Mouse (Mus musculus) kidney, postnatal 25 days (tissue): ENCODE measurements at regions not wholly inside any gene's neighbourhood (a gene's known extent, or its start where the extent isn't known, plus 50 kb on each side); places are given as distances from the start of the nearest gene placed in this dataset.

Experiments
- DNase-seq, 2 experiments: peaks; one replicate each; pipeline ENCODE4 v3.0.0; 2021; ENCODE audit warnings: mixed read lengths in 2 of 2

DNA sequence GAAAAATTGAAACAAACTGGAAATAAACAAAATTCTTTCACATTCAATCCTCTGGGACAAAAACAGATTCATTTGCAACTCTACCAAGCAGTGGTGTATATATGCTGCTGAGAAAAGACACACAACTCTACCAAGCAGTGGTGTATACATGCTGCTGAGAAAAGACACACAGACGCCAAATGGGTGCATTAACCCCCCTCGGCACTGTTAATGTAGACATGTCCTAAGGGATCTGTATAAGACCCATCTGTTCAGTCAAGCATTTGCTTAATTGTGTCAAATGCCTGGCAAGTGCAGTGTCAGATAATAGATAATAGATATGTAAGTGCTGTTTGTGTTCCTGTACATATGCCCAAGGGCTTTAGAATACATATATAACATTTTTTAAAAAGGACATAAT lies 1035.2 kb upstream of the B3galt2 start:
- no peak for DNase-seq

DNA sequence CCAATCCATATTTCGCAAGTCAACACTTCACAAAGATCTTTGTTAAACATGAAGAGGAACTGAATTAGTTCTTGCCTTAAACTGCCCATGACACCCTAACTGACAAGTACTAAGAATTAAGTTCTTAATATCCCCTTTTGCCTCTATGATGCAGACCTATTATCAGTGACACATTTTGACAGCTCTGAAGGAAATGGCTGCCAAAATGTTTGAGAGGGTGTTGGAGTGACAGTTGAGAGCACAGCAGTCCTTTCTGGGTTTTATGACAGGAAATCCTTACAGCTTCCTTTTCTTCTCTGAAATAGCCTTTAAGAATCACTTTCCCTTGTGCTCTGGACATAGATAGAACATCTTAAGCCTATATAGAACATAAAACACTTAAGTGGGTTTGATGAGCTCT lies 1034.4 kb upstream of the B3galt2 start:
- DNase-seq: no peak

DNA sequence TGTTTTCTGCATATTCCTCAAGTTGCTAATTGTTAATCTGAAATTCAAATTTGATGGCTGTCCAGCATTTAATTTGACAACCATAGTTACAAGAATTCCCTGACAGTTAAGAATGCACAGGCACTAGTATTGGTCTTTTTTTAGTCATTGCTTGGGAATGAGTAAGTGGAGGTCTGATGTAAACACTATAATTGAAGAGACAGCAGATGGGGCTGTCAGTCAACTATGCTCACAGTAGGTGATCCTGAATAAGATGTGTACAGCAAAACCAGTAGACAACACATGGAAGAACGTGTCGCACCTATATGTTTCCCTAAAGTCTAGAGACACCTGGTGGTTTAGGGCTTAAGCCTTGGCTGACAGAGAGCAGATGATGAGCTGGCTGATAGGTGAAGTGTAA lies 1019.0 kb upstream of the B3galt2 start:
- no peak for DNase-seq

DNA sequence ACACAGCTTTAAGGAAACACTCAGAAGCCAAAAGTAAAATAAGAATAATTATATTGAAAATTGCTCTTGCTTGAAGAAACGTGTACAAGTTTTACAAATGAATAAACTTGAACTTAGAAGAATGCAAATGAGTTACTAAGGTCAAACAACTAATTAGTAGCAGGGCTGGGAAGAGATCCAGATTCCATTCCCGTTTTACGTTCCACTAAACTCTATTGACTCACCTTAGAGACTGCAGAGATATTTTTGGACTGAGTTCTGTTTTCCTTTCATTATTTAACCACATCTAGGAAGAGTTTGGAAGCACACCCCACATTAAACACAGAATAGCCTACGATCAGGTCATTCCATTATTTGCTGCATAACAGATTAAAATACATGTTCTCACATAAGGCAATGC lies 1016.2 kb upstream of the B3galt2 start:
- DNase-seq: peak in 1 of 2 experiments; percentile 65

DNA sequence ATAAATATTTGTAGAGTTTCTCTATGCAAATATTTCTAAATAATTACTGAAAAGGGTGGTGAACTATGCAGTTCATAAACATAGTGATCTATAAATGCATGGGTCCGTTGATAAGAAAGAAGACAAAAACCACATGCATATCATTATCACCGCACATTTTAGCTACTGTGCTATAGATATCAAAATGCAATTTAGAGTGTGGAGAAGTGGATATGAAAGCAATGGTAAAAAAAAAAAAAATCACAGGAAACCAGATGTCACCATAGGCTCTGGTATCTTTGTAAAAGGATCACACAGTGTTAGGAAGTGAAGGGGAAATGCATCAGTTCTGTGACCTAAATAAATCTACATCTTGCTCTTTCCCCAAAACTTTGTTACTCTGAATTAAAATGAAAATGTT lies 985.2 kb upstream of the B3galt2 start:
- no peak for DNase-seq

DNA sequence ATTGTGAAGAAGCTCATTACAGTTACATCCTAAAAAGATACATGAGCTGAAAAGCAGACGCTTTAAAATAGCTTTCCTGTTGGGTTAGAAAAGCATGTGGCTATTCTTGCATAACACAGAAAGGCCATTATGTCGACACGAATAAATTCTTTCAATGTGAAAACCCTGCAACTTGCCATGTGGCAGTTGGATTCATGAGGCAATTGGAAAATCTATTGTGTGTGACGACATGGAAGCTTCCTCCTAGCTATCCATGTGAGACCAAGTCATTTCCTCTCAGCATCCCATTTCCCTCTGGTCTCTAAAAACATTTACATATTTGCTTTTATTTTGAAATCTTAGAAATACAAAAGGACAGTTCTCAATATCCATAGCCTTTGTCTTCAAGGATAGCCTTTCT lies 975.2 kb upstream of the B3galt2 start:
- DNase-seq: no peak

DNA sequence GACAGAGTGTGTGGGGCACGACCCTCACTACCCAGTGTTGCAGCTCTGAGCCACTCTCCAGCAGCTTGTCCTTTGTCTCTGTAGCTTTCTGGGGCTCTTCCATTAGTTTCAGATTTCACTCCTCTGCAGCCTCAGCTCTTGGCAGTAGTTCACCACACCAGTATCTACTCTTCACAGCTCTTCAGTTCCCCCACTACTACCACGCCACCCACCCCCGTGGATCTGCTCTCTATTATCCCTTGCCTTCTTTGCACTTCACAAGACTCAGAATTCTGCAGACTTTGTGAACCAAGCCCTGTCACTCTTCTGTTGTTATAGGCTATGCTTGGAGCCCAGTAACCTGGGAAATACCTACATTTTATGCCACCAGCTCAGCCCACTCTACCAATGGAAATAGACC lies 960.5 kb upstream of the B3galt2 start:
- no peak for DNase-seq

DNA sequence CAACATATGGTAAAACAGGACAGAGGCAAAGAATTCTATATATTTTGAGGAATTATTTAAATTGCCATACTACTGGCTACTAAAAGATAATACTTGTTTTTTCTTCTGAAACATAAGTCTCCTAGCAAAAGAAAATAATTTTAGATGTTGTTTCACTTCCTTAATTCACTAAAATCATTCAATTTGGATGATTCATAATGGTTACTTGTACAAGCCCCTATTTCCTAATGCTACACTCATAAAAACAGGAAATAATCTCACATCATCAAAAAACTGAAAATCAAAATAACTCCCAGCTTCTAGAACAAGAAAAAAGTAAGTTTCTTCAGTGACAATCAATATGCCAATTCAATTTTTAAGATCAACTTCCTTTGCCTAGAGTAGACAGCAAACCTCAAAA lies 951.6 kb upstream of the B3galt2 start:
- DNase-seq: no peak

DNA sequence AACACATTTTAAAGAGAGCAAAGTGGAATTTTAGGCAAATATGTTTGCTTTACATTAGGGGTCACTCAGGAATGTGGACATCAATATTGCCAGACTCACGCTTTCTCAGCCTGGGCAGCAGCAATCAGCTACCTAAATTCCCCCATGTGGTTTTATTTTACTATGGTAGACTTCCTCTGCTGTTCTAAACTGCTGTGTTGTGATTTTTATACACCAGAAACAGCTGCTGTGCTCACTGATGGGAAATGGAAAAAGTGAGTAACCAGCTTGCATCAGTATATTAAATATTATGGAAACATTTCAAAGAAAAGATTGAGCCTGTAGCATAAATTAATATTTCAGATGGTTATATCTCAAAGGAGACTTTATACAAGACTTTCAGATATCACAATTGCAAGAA lies 945.3 kb upstream of the B3galt2 start:
- no peak for DNase-seq

DNA sequence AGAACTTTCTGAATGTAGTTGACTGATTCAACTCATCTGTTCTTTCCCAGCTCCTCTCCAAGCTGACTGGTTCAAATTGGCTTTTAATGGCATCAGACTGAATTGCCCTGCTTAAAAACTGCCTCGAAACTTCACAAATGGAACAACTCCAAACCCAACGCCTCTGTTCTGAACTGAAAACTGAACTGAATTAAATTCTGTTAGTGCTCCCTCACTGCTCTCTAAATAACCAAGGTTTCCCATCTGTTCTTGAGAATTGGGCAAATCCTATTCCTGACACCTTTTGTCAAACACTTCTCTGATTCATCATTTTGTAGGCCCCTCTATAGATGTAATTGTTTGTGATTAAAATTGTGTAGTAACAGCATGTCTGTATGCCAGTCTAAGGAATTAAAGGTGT lies 932.2 kb upstream of the B3galt2 start:
- no peak for DNase-seq

DNA sequence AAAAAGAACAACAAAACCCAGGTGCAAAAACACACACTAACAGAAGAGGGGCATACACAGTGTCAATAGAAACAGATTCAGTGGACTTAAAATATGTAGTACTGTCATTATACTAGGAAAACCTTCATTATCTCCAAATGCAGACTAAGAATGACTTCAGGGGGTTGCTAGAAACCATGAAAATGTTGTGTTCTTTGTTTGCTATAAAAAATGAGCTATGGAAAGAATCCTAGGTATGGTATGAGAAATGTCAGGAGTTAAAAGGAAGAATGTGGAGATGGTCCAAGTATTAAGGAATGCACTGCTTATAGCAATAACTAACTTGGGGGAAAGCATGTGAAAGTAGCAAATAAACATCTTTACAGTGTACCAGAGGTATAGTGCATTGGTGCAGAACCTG lies 910.2 kb upstream of the B3galt2 start:
- no peak for DNase-seq

DNA sequence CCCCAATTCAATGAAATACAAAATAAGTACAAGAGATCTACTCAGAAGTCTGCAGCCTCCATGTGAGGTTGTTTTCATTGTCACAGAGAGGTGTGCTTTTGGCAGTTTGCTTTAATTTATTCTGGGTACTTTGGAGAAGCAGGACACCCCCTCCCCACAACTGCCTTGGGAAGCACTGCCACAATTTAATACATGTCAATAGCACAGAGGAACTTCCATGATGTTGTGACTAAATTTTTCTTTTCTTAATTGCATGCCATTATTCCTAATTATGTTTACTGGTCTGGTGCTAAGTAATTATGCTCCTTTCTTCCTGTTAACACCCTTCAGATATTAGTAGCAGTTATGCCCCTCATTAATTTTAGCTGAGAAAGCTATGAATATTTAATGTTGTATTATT lies 906.4 kb upstream of the B3galt2 start:
- no peak for DNase-seq

DNA sequence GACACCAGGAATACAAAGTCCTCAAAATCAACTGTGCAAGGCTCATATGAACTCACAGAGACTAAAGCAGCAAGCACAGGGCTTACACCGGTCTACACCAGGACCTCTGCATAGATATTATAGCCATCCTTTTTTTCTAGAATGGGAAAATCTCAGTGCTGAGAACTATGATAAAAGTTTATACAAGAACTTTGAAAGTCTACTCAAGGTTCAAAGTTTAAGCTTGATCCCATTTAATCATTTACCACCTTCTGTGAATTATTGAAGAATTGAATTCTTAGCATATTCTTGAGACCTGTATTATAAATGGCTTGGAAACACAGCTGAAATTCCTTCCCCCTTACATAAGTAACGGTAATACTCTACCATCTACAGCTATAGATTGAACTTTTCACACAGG lies 902.1 kb upstream of the B3galt2 start:
- no peak for DNase-seq

DNA sequence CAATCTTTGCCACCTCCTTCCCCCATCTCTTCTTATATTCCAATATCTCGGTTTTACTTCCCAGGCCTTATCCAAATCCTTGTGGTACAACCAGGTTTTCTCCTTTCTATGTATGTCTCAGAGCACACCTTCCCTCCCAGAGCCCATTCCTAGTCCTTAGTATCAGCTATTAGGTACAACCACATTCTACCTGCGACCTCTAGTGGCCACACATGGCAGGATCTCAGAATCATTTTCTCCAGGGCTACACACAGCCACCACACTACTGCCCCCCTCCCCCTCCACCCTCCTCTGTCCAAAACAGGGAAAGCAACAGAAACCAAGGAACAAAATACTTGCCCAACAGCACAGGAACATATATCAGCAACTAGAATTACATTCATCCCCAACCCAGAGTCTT lies 898.2 kb upstream of the B3galt2 start:
- peak; percentile 67 to 79 for DNase-seq

DNA sequence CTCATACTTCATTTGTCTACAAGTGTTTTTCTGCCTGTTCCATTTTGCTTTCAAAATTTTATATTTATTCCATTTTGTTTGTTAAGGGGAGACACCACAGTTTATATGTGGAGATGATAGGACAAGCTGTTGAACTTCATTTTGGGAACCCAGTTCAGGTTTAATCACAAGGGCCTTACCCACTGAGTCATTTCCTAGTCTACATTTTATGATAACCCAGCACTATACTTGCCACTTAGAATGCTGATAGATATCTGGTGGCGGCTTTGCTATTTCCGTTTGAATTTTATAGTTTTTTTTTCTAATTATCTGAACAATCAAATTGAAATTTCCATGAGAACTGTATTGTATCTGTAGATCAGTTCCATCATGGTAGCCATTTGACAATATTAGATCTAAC lies 869.5 kb upstream of the B3galt2 start:
- DNase-seq: no peak
